Mouse (Mus musculus): ENCODE data around the gene Gm7075.
"Not testable (repeated sequence)": the region's sequence is repeated elsewhere in the genome, so short reads cannot be mapped to it uniquely, and the experiment has no call there.

Gm7075 gene

GRCm38 (mm10) chr10:63417061-63417460 is 4.5 kb downstream of the Gm7075 start:
- no peak for DNase-seq (ENCODE audit: inconsistent ontology term)

DNA sequence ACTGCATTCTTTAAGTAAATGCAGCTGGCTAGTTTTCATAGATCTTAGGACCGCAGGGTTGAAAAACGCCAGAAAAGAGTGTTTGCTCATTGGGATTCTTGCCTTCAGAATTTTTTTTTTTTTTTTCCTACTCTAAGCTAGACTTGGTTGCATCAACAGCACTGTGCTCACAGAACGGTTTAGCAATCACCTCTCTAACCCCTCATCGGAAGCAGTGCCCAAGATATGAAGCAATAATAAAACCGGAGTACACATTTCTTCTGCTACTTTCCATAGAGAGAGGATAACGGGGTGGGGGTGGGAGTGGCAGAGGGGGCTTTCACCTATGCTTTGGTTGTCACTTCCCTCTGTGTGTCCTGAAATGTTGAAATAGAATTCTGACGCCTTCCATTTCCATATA is 5.7 kb downstream of the Gm7075 start:
- no peak for DNase-seq (ENCODE audit: inconsistent ontology term)

- no peak for DNase-seq (ENCODE audit: inconsistent ontology term)
Observed at GRCm38 (mm10) chr10:63415287-63415686, 6.3 kb downstream of the Gm7075 start.

DNA sequence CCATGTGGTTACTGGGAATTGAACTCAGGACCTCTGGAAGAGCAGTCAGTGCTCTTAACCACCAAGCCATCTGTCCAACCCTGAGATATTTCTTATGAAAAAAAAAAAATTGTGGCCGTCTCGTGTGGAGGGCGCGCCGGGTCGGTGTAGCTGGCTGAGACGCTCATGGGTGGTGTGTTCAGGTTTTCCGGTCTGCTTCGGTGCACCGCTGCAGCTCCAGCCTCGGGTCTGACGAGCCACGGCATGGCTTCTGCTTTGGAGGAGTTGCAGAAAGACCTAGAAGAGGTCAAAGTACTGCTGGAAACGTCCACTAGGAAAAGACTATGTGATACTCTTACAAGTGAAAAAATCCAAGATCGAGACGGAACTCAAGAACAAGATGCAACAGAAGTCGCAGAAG is 8.8 kb downstream of the Gm7075 start:
- no peak for DNase-seq (ENCODE audit: inconsistent ontology term)

DNA sequence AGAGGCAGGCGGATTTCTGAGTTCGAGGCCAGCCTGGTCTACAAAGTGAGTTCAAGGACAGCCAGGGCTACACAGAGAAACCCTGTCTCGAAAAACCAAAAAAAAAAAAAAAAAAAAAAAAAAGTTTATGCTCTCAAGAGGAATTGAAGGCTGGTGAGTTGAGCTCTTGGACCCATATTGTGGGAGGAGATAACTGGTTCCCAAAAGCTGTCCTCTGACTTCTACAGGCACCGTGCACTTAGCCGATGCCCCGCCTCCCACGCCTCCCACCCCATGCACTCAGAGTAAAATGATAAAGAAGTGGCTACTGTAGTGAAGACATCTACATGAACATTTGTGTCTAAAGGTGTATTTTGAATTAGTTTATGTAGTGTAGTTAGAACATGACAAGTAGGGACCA is 9.9 kb downstream of the Gm7075 start:
- not testable (repeated sequence) for DNase-seq (ENCODE audit: inconsistent ontology term)

GRCm38 (mm10) chr10:63410162-63410956 is 11.2 kb downstream of the Gm7075 start:
- peak; percentile 32 for DNase-seq (ENCODE audit: inconsistent ontology term)

DNA sequence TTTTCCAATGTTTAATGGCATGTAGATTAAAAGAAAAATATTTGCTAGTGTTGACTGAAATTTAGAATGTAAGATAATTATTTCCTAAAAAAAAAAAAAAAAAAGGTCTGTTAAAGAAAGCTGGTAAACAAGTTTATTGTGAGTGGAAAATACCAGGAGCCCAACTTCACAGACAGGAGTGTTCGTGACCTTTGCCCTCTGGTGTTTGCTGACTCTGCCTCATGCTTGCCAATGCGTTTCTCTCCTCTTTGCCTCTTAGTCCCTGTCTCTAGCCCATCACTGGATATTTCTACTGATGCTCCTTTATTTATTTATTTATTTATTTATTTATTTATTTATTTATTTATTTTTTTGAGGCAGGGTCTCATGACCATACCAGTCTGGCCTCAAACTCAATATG is 18.0 kb downstream of the Gm7075 start:
- no peak for DNase-seq (ENCODE audit: inconsistent ontology term)

GRCm38 (mm10) chr10:63402731-63403504 is 18.7 kb downstream of the Gm7075 start:
- no peak for DNase-seq (ENCODE audit: inconsistent ontology term)

GRCm38 (mm10) chr10:63396963-63397362 is 24.6 kb downstream of the Gm7075 start:
- no peak for DNase-seq (ENCODE audit: inconsistent ontology term)

- no peak for DNase-seq (ENCODE audit: inconsistent ontology term)
Observed at GRCm38 (mm10) chr10:63388948-63389347, 32.6 kb downstream of the Gm7075 start.

- no peak for DNase-seq (ENCODE audit: inconsistent ontology term)
Observed at GRCm38 (mm10) chr10:63386991-63387390, 34.6 kb downstream of the Gm7075 start.

GRCm38 (mm10) chr10:63386444-63386843 is 35.1 kb downstream of the Gm7075 start:
- peak; percentile 82 for DNase-seq (ENCODE audit: inconsistent ontology term)

- DNase-seq (ENCODE audit: inconsistent ontology term) = not testable (repeated sequence)
Observed at GRCm38 (mm10) chr10:63385897-63386296, 35.7 kb downstream of the Gm7075 start.

DNA sequence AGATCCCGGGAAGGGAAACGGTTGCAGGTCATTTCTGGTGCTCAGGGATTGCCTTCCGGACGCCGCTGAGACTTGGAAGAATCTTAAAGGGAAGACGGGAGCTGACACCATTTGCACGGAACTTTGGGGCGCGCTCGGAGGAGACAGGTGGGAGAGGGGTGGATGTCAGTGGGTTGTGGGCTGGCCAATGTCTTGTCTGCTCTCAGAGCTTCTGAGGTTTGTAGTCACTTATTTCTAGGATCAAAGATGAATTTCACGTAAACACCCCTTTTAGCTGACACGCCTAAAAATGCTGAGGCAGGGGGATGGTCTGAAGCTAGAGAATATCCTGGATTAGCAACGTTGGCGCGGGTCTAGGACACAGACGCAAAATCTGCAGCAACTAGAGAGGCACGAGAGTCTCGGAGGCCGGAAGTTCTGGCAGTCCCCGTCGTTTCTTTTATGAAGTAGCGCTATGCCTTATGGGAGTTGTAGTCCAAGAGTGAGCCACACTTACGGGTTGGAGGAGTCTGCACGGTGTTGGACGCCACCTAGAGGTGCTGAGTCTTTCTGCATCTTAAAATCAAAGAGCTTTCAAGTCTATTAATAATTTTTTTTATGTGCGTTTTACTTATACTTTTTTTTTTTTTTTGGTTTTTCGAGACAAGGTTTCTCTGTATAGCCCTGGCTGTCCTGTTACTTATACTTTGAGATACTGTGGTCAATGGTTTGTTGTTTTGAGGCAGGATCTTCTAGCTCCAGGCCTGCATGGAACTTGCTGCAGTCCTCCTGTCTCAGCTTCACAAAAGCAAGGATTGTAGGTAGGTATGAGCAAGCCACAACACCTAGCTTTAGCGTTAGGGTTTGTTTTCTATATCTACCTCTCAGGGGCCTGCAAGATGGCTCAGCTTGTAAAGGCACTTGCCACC is 39.0 kb downstream of the Gm7075 start, which contains the start of gene Dnajc12:
Gene Dnajc12 (plus strand): TSS at position 72 of the 908 bp plus-strand sequence.
- peak; percentile 89 for DNase-seq (ENCODE audit: inconsistent ontology term)

GRCm38 (mm10) chr10:63381498-63382280 is 39.9 kb downstream of the Gm7075 start, which contains the start of gene Sirt1:
TSS of gene Sirt1 (minus strand) at chr10:63381704.
- peak; percentile 38 for DNase-seq (ENCODE audit: inconsistent ontology term)

- no peak for DNase-seq (ENCODE audit: inconsistent ontology term)
Observed at GRCm38 (mm10) chr10:63378948-63379680, 42.5 kb downstream of the Gm7075 start.

DNA sequence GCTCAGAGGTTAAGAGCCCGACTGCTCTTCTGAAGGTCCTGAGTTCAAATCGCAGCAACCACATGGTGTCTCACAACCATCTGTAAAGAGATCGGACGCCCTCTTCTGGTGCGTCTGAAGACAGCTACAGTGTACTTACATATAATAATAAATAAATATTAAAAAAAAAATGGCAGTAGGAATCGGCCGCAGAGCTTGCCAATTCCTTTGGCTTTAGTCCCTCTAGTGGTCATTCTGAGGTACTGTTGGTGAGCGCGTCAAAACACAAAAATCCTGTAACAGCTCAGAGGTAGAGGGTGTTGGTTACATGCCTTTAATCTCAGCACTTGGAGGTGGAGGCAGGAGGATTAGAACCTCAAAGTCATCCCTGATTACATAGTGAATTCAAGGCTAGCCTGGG is 44.1 kb downstream of the Gm7075 start:
- peak; percentile 45 for DNase-seq (ENCODE audit: inconsistent ontology term)

- no peak for DNase-seq (ENCODE audit: inconsistent ontology term)
Observed at GRCm38 (mm10) chr10:63376303-63376702, 45.3 kb downstream of the Gm7075 start.
